Mouse (Mus musculus) heart, embryonic 14.5 days (tissue): ENCODE data around the gene Kcnc2. TPM values are rescaled to one million over a fixed set of nuclear protein-coding genes. Genes with fewer than 3 reads are reported as not detected.

Experiments used
- ATAC-seq: fragments of 200-750 bp; cut with Nextera tagmentation; 2 replicates; pipeline ENCODE4 v1.8.0; 2017; ENCODE audit warnings: low read depth, moderate TSS enrichment; ENCODE audit not compliant: insufficient number of reproducible peaks, insufficient read depth, low FRiP score
- H3K27ac ChIP-seq, 2 experiments: fragments of 200-500 bp in 1 of 2; fragments of 300-500 bp in 1 of 2; sonication (generic) in 1 of 2; replicated peaks in 1 of 2; 2 replicates each; pipeline ENCODE4 v1.5.1; 2012 to 2014; ENCODE audit warnings: low read depth in 2 of 2, low read length in 2 of 2, control low read depth in 1 of 2, mild to moderate bottlenecking in 1 of 2, mixed read lengths in 1 of 2; ENCODE audit not compliant: control insufficient read depth in 1 of 2, insufficient read depth in 1 of 2
- H3K27me3 ChIP-seq: fragments of 300-500 bp; sonication (generic); 2 replicates; pipeline ENCODE4 v1.6.1; 2014; ENCODE audit warnings: mild to moderate bottlenecking, low read length, control low read depth; ENCODE audit not compliant: control insufficient read depth, insufficient read depth
- H3K36me3 ChIP-seq: fragments of 300-500 bp; sonication (generic); 2 replicates; pipeline ENCODE4 v1.6.1; 2014; ENCODE audit warnings: mild to moderate bottlenecking, control low read depth, low read length, mixed read lengths; ENCODE audit not compliant: control insufficient read depth, insufficient read depth
- H3K4me1 ChIP-seq, 2 experiments: fragments of 200-500 bp in 1 of 2; fragments of 300-500 bp in 1 of 2; sonication (generic) in 1 of 2; 2 replicates each; pipeline ENCODE4 v1.6.1; 2012 to 2014; ENCODE audit warnings: low read length in 2 of 2, control low read depth in 1 of 2, mixed read lengths in 1 of 2; ENCODE audit not compliant: control insufficient read depth in 2 of 2, insufficient read depth in 2 of 2
- H3K4me2 ChIP-seq: fragments of 300-500 bp; sonication (generic); 2 replicates; pipeline ENCODE4 v1.6.1; 2014; ENCODE audit warnings: mild to moderate bottlenecking, low read length
- H3K4me3 ChIP-seq, 2 experiments: fragments of 200-500 bp in 1 of 2; fragments of 300-500 bp in 1 of 2; sonication (generic) in 1 of 2; 2 replicates each; pipeline ENCODE4 v1.5.1; 2012 to 2014; ENCODE audit warnings: low read length in 2 of 2, mild to moderate bottlenecking in 2 of 2, control low read depth in 1 of 2, low read depth in 1 of 2, moderate library complexity in 1 of 2; ENCODE audit not compliant: control insufficient read depth in 1 of 2, insufficient read depth in 1 of 2
- H3K9ac ChIP-seq: fragments of 300-500 bp; sonication (generic); 2 replicates; pipeline ENCODE4 v1.6.1; 2014; ENCODE audit warnings: mild to moderate bottlenecking, low read length
- H3K9me3 ChIP-seq: fragments of 300-500 bp; sonication (generic); 2 replicates; pipeline ENCODE4 v1.6.1; 2016; ENCODE audit warnings: low read length, control low read depth; ENCODE audit not compliant: control insufficient read depth
- WGBS: fragments of 180-500 bp; shearing (Covaris S2); extraction: QIAGEN DNeasy Blood & Tissue Kit; methylation state at CpG from one replicate; pipeline ENCODE4 v1.1.7; 2014; 5-methylcytosine and 5-hydroxymethylcytosine counted together
- polyA plus RNA-seq: library from polyadenylated mRNA; unstranded; fragments of >200 nt; fragmentation: Nextera tagmentation; extraction: Ambion mirVana; gene quantifications from 2 replicates; pipeline ENCODE4 v1.2.1, GENCODE M21; 2014

Kcnc2 gene
- polyA plus RNA-seq, 1 experiment from 2014 or later: 1.4 TPM

DNA sequence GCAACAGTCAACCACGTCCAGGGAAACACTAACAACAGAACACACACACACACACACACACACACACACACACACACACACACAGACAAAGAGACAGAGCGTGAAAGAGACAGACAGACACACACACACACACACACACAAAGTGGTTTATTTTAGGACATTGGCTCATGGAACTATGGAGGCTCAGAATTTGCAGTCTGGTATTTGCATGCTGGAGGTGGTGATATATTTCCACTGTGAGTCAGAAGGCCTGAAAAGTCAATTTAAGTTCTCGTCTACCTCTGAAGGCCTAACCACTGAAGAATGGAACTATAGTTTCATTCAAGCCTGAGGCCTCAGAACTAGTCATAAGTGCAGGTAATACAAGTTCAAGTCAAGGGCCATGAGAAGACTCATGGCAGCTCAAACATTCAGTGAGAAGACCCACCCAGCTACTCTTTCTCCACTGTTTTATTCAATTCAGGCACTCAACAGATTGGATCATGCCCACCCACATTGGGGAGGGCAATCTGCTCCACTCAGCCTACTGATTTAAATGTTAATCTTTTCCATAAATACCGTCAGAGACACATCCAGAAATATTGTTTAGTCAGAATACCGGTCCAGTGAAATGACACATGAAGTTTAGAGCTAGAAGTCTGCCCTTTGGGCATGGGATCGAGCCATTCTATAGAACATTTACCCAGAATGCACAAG is 197.9 kb downstream of the Kcnc2 start:
- Histone ChIP-seq H3K4me3 (no peak overlapping the region), H3K4me1 (no peaks in the 10 kb centered on the region), H3K9me3 (no peaks in the 10 kb centered on the region), H3K27ac (no peak overlapping the region), H3K27me3 (no peaks in the 10 kb centered on the region), H3K9ac (no peak overlapping the region), H3K36me3 (no peaks in the 10 kb centered on the region), H3K4me2 (no peak overlapping the region)
- WGBS: 74% methylated on average over 6 of the region's 6 CpGs
- no peak for ATAC-seq

DNA sequence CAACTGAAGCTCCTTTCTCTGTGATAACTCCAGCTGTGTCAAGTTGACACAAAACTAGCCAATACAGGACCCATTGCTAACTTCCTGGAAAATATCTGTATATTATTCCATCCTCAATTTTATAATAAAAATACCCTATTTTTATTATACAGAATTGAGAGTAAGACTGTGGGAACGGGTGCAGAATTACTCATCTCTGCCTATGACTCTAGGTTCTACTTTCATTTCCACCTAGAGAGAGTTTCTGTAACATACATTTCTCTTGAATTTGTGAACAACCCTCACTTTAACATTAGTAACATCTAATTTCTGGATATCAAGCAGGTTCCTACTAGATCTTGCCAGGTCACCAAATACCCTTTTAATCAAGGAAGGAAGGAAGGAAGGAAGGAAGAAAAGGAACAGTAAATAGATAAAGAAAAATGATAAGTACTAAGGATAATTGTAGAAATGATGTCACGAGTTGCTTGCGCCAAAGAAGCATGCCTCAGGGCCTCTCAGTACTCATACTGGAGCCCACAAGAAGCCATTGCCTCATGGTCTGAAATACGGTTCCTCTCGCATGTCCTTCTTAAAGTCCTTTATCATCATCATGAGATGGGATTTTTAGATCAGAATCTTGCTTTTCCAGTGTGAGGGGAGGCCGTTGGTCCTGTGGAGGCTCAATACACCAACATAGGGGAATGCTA is 203.3 kb downstream of the Kcnc2 start:
- H3K9me3 ChIP-seq: no peaks in the 10 kb centered on the region
- no peak for ATAC-seq
- H3K4me3 ChIP-seq: no peak overlapping the region
- no peaks in the 10 kb centered on the region for H3K4me1 ChIP-seq
- no peak overlapping the region for H3K9ac ChIP-seq
- 75% methylated on average over 6 of the region's 6 CpGs for WGBS
- H3K27me3 ChIP-seq: no peaks in the 10 kb centered on the region
- no peaks in the 10 kb centered on the region for H3K36me3 ChIP-seq
- no peak overlapping the region for H3K4me2 ChIP-seq
- no peak overlapping the region for H3K27ac ChIP-seq

DNA sequence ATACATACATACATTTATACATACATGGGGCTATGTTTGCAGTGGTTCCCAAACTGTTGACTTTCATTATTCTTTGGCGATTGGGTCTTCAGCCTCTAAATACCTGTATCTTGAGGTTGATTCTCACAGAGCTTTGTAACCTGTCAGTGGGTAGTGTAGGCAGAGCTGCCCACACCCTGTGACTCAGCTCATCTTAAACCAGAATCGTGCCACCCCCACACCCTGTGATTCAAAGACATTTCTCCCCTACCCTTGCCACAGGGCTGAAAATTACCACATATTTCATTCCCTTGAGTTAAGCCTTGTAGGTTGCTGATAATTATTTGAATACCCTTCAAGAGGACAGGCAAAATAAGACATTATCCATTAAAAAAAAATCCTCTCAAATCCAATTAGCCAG is 210.5 kb downstream of the Kcnc2 start:
- Histone ChIP-seq H3K9ac (no peak overlapping the region), H3K9me3 (no peaks in the 10 kb centered on the region), H3K36me3 (no peaks in the 10 kb centered on the region), H3K4me1 (no peaks in the 10 kb centered on the region), H3K4me2 (no peak overlapping the region), H3K27ac (no peak overlapping the region), H3K4me3 (no peak overlapping the region), H3K27me3 (no peaks in the 10 kb centered on the region)
- 77% methylated on average over 2 of the region's 2 CpGs for WGBS
- ATAC-seq: no peak

DNA sequence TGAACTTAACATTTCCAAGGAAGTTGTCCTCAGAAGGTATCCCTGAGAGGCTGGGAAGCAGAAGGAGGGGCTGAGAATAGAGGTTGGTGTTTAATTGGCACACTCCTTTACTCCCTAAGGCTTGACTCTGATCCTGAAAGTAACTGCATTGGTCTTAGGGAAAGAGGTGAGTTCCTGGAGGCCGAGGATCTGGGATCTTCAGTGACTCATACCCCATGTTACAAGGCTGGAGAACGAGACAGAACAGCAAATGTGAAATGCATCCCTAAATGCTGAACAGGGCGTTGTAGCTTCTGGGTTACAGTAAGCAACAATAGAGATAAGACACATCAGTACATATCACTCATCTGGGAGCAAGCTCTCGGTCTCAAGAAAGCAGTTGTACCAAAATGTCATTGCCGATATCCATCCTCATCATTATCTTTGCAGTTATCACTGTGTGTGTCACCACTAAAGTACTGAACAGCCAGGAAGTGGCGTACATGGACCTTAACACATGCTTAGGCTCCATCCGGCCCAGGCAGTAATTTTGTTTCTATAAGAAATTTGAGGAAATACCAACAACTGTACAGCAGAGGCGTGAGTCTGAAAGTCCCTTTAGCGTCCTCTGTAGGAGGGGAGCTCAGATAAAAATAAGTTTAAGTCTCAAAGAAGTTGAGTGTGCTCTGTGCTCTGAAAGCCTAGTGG is 211.1 kb downstream of the Kcnc2 start:
- no peaks in the 10 kb centered on the region for H3K27me3 ChIP-seq
- no peak overlapping the region for H3K4me3 ChIP-seq
- WGBS: 52% methylated on average over 9 of the region's 9 CpGs
- H3K4me1 ChIP-seq: no peaks in the 10 kb centered on the region
- ATAC-seq: no peak
- H3K4me2 ChIP-seq: no peak overlapping the region
- no peaks in the 10 kb centered on the region for H3K9me3 ChIP-seq
- no peak overlapping the region for H3K9ac ChIP-seq
- no peaks in the 10 kb centered on the region for H3K36me3 ChIP-seq
- H3K27ac ChIP-seq: no peak overlapping the region

DNA sequence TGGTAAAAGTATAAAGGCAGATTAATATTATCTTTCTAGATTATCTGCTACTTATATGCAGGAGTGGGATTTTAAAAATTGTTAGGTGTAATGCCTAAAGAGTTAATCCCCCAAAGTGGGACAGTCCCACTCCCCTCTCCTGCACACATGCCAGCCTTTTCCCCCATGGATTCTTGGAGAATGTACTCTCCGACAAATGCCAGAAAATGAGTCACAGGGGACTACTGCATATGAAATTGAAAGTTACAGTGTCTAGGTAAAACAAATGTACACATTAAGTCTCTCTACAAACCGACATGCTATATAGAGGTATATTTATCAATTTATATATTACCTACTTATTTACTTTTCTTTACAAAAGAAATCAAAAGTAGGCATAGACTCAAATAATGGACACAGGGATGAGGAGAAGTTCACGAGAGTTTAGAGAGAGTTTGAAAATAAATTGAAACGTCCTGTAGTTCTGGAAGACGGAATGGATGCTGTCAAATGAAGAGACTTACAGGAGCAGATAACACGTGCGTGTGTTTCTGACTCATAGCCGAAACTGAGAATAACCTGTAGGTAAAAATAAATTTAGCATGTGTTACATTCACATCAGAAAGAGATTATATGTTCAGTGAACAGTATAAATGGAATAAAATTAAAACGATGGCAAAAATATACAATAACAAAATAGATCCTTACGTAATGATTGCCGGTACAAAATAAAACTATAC is 213.6 kb downstream of the Kcnc2 start:
- WGBS: 74% methylated on average over 11 of the region's 11 CpGs
- H3K27me3 ChIP-seq: no peaks in the 10 kb centered on the region
- no peak overlapping the region for H3K4me2 ChIP-seq
- no peak for ATAC-seq
- no peaks in the 10 kb centered on the region for H3K4me1 ChIP-seq
- H3K4me3 ChIP-seq: no peak overlapping the region
- no peak overlapping the region for H3K9ac ChIP-seq
- no peak overlapping the region for H3K27ac ChIP-seq
- H3K36me3 ChIP-seq: no peaks in the 10 kb centered on the region
- no peaks in the 10 kb centered on the region for H3K9me3 ChIP-seq

DNA sequence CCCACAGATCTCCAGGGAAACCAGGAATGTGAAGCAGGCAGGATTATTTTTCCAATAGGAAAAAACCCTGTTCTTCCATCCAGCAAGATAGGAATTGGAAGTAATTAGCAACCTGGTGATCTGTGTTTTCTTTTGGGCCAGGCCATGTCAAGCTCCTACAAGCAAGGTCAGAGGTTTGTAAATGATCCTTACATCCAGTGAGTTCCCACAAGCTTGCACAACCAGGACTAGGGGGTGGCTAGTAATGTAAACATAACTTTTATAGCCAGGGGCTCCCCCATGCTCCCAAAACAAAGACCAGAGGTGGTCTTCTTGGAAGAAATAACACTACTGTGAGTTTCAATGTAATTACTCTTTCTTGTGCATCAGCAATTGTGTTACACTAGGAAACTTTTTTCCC is 214.9 kb downstream of the Kcnc2 start:
- H3K27ac ChIP-seq: no peak overlapping the region
- H3K4me3 ChIP-seq: no peak overlapping the region
- no peak for ATAC-seq
- no peak overlapping the region for H3K4me2 ChIP-seq
- H3K9me3 ChIP-seq: no peaks in the 10 kb centered on the region
- no peaks in the 10 kb centered on the region for H3K36me3 ChIP-seq
- H3K4me1 ChIP-seq: no peaks in the 10 kb centered on the region
- H3K27me3 ChIP-seq: no peaks in the 10 kb centered on the region
- H3K9ac ChIP-seq: no peak overlapping the region

DNA sequence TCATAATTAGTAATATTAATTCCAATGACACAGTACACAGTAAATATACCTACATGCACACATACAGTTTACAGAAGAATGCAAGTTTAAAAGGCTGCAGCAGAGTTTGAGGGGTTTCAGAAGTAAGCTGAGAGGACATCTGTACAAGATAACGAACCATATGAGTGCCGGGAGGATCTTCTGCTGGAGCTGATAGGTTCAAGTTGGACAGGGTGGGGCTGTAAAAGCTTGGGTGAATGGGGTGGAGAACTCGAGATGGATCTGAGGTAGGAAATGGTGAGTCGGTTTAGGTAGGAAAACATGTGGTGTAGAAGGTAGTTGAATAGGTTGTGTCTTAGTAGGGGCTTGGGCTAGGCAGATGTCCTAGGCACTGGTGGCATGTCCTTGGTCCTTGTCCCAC is 217.8 kb downstream of the Kcnc2 start:
- Histone ChIP-seq H3K9ac (no peak overlapping the region), H3K27ac (no peak overlapping the region), H3K4me1 (no peaks in the 10 kb centered on the region), H3K9me3 (0 out of 2 replicates have a peak, but pooled peaks cover 4% of the 10 kb centered on the region), H3K4me3 (no peak overlapping the region), H3K36me3 (no peaks in the 10 kb centered on the region), H3K4me2 (no peak overlapping the region), H3K27me3 (no peaks in the 10 kb centered on the region)
- no peak for ATAC-seq
- WGBS: 73% methylated on average over 4 of the region's 4 CpGs
